Mouse (Mus musculus) layer of hippocampus, adult 8-10 months (tissue): ENCODE results near the gene Uap1. TPM values are rescaled to one million over a fixed set of nuclear protein-coding genes. Genes with fewer than 3 reads are reported as not detected.

Source experiments
- DNase-seq, 2 experiments: peaks; one replicate each; pipeline ENCODE4 v3.0.0; 2022; ENCODE audit warnings: low spot score in 2 of 2
- total RNA-seq, 4 experiments: library from RNA; stranded (reverse); gene quantifications; 2 replicates each; pipeline ENCODE4 v1.2.4; 2022

Gene Uap1
- total RNA-seq, 4 experiments from 2014 or later = 52.0 to 61.3 (median 55.7) TPM

DNA sequence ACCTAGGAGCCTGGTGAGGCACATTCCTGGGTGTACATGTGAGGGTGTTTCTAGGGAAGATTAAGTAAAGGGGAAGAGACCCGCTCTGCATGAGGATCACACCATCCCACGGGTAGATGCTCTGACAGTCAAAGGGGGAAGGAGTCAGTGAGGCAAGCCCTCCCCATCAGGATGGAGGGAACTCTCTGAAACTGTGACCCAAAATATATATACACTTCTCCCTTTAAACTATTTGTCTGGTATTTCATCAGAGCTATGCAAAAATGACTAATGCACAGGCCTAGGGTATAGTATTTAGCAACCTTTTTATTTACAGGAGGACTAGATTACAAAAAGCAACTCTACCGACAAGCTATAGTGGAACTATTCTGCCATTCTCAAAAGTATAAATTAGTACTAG is 9.8 kb downstream of the Uap1 start:
- no peak for DNase-seq

DNA sequence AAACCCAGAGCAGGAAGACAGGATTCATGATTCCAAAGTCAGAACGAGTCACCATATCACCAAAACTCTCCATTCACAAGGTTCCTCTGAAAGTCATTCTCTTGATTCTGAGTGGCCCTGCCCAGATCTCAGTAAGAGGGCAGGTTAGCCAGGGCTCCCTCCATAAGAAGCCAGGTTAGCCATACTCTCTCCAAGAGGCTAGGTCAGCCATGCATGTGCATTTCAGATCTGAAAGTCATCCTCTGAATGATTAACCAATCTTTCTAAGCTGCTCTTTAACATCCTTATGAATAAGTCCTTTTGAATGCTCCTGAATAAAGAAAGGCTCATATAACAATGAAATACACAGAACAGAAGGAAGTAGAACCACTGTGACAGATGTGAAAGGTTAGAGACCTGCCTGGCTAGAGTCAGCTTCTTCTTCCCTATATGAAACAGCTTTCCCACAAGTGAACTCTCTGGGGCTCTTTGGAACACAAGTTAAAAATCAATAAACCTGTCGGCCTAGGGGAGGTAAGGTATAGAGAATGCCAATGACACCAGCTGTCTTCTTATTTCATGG is 10.6 kb downstream of the Uap1 start:
- DNase-seq = no peak

DNA sequence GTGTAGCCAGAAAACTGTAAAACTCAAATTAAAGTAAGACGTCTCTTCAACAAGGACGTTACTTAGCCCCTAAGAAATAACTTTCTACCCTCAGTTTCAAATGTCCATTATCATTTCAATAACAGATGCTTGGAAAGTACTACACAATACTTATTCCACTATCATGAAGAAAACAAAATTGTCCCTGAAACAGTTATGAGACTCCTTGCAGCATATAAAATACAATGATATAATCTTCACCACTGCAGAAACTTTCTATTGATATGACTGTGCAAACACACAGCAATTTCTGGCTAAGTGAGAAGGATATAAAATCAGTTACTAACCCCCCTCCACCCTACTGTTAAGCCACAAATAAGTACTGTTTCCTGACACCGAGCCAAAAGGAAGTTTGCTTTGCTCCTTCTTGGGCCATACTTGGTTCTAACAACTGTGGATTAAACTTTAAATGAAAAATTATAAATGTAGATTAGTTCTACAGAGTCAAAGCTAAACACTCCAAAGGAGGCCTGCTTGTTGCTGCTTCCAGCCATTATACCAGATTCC is 11.3 kb downstream of the Uap1 start:
- no peak for DNase-seq

DNA sequence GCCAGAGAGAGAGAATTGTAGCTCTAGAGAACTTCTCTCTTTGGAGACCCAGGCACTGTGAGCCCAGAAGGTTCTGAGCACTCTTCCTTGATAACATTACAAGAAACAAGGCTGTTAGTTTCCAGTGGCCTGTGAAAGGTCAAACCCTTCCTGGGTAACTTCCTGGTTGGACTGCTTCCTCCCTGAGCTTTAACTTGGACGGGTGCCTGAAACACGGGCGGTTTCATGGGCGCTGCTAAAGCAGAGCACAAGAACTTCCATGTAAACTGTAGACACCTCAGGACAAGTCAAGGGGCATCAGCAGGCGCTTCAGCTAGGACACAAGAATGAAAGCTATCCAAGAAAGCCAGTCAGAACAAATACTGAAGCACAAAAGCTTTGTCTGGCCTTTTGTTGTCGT is 12.9 kb downstream of the Uap1 start:
- DNase-seq = no peak

DNA sequence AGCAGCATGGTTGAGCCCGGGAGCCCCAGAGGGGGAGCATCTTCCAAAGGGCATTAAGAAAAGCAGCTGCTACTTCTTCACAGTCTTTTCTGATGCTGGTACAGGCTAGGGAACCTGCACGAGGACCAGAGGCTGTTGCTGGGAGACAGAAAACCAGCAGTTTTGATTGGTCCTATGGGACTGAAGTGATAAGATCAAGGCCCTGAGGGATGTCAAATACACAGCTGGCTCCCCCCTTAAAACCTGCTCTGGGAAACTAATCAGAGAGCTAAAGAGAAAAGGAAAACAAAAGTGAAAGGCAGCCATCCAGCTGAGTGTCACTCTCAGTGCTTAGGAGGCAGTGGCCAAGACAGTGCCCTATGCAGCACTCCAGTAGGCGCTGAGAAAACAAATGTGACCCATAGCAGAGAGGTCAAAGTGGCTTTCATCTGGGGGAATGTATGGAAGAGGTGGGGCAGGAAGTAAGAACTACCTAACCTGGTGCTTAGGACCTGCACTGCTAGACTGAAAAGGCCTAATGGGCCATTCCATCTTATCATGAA is 14.3 kb downstream of the Uap1 start:
- no peak for DNase-seq

DNA sequence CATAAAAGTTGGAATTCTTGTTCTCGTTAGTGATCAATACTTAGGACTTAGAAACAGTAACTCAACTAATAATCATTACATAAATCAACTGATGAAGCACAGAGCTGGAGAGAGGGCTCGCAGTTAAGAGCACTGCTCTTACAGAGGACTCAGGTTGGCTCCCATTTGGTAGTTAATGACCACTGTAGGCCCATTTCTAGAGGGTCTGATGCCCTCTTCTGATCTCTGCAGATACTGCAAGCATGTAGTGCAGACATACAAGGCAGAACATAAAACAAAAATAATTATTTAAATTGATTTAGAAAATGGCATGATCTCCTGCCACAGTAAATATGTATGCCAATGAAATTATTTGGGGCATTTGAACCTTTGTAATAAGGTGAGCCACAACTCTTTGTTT is 15.1 kb downstream of the Uap1 start:
- no peak for DNase-seq

DNA sequence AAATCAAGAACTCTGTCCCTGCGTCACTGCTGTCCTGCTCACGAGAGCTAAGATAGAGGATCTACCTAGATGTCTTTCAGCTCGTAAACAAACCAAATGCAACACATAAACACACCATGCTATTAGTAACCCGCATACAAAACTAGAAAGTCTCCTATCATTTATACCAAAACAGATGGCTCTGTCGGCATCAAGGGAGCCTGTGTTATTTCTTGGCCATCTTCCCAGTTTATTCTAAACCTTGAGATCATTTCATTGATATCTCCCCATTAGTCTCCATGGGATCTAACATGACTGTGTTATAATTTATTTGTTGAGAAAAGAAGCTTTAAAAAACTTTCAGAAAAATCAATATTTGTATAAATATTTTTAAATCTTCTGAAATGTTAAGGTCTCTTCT is 19.0 kb downstream of the Uap1 start:
- no peak for DNase-seq

DNA sequence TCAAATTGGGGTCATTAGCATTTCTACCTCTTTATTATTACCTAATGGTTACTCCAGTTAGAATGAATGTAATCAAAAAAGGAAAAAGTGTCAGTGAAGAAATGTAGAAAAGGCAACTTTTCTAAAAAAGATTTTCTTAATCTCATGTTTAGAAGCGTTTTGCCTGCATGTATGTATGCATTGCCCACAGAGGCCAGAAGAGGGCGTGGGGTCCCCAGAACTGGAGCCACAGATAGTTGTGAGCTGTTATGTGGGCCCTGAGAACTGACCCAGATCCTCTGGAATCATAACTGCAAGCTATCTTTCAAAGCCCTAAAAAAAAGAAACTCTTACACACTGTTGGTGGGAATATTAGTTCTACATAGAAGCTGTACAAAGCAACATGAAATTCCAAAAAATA is 19.5 kb downstream of the Uap1 start:
- no peak for DNase-seq

DNA sequence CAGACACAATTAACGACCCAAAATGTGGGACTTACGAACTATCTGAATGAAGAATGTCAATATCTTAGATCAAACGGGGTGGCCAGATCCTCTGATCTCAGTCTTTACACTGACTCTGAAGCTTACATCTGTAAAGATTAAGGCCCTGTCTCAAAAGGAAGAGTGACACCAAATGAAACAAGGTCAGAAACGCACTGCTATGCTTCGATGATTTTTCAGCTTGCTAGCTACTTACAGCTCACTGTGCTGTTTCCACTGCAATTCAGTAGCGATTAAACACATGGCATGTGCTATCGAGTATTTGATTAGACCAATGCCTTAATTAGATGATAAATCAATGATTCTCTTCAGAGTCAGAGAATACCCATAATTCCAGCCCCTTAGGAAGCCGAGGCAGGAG is 20.8 kb downstream of the Uap1 start:
- DNase-seq = no peak

DNA sequence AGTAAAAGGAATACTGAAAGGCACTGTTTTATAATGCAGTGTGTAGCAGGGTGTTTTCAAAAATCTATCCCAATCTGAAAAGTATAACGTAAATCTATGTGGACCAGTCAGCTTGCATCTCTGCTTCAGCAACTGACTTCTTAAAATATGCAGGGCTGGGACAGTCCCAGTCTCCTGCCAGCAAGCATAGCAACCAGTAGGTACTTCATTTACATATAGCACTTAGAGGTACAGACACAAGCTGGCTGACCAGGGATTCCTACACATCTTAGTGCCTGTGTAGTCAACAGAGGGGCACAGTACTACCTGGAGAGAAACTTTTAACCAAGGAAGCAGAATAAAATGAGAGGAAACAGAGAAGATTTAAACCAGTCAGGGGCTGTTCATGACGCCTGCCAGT is 22.2 kb downstream of the Uap1 start:
- DNase-seq = no peak

DNA sequence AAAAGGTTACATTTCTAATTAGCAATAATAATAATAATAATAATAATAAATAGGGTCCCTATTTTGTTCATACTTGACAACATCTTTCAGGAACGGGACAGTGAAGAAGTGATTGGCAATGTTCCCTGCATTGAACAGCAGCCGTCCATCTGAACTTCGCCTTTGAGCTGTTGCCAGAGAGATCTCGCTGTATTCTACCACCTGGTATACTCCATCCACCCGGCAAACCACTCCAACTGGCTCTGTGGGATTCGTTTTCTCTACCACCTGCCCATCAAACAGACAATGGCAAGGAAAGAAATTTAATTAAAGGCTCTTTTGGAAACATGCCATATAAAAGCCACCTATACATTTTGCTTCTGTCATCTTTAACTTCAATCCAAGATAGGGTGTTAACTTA is 23.9 kb downstream of the Uap1 start:
- DNase-seq = no peak

DNA sequence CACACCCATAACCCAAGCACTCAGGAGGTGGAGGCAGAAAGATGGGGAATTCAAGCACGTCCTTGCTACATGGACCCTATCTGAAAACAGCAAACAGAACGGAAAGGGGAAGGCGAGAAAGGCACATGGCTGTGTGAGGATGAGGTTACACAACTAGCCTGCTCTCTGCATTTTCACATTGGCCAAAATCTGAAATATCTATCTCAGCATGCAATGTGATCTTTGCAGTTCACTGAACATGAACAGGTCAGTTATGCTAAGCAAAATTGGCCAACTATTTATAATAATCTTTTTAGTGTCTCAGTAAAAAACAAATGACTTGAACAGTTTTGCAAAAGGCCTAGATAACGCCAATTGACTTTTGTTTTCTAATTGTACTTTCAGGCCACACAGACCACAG is 25.0 kb downstream of the Uap1 start:
- no peak for DNase-seq

DNA sequence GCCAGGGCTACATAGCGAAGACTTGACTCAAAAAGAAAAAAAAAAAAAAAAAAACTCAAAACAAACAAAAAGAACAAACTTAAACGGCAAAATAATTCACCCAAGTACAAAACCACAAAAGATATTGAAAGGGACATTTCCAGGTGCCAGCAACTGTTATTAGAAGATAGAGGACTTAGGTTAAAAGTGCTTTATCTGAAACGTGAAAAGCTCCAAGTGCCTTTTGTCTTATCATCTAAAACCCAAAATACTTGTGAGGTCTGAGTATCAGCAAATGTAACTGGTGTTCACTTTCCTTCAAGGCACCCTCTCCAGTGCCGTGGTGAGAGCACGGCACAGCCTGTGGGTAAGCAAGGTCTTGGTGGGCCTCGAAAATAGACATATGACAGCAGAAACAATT is 26.2 kb downstream of the Uap1 start:
- no peak for DNase-seq

DNA sequence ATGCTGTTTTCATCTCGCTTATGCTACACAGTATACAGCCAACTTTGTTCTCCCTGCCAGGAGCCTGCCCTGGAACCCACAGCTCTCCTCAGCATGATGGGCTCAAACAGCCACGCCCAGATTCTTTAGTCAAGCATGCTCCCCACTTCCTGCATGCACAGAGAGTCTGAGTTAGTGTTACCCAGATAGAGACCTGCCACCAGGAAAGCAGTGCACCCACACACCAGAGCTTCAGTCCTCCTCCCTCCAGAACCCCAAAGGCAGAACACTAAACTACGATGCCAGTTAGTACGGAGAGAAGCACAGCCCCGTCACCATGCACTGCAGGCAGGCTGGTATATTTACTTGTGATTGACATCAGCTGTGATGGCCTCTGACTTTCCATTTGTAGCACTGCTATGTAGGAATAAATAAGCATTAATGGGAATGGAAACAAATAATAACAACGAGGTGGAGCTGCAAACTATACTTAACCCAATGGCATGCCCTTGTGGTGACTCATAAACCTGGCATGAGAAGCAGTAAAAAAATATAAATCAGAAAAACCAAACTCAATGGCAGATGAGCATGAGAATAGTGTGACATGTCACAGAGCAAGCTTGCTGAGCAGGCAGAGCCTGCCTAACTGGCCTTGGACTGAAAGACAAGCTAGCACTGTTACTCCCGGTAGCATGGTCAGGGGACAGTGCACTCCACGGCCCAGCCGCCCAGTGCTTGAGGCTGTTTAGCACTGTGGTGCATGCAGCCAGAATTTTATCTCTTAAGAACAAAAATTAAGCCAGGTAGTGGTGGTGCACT is 26.9 kb downstream of the Uap1 start:
- no peak for DNase-seq

DNA sequence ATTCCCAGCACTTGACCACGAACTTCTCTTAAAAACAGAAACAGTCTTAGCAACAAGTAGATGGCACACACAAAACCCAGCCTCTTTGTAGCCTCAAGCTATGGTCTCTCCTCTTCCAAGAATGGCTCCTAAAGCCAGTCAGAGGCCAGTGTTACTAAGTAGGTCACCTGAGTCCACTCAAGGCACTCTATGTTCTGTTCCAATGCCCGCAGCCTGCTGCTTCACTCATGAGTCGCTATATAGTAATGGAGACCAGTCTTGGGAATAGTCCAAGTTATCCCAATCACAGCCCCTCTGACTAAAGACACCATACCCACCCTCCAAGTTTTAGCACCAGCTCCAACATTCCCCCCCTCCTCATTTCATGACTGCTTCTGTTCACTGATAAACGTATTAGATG is 29.2 kb downstream of the Uap1 start:
- DNase-seq = no peak

DNA sequence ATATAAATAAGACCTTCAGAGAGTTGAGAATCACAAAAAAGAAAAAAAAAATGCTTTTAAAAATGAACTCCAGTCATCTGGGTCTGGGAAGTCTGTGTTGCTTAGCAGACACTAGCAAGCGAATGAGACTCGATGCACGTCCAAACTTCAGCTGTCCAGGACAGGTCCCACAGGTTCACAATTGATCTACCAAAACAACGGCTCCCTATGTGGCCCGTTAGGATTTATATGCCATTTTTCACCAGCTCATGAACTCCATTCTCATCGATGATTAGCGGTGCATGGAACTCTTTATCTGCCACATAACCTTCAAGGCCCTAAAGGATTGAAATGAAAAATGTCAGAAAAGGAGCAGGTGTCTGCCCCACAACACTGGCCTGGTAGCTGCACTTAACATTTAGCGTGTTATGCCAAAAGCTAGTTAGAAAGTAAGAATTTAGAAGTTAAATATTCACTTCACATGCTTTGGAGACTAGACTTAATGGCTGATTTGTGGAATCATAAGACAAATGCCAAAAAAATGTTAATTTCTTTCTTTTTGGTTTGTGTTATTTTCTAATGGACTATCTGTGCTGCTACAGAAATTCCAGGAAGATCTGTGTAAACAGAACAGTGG is 32.4 kb downstream of the Uap1 start:
- DNase-seq = no peak

DNA sequence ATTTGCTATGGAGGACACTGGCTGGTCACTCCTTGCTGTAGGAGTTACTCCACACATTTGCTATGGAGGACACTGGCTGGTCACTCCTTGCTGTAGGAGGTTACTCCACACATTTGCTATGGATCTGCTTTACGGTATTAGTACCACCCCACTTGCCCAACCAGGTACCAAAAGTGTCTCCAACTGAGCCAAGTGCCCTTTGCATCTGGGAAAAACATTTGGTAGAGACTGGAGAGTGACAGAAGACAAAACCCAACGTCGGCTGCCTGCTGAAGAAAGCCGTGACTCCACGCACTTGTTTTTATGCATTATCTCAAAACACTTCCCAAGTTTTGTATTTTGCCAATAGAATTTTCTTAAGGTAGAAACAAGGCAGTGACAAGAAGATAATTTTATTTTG is 33.1 kb downstream of the Uap1 start:
- no peak for DNase-seq

DNA sequence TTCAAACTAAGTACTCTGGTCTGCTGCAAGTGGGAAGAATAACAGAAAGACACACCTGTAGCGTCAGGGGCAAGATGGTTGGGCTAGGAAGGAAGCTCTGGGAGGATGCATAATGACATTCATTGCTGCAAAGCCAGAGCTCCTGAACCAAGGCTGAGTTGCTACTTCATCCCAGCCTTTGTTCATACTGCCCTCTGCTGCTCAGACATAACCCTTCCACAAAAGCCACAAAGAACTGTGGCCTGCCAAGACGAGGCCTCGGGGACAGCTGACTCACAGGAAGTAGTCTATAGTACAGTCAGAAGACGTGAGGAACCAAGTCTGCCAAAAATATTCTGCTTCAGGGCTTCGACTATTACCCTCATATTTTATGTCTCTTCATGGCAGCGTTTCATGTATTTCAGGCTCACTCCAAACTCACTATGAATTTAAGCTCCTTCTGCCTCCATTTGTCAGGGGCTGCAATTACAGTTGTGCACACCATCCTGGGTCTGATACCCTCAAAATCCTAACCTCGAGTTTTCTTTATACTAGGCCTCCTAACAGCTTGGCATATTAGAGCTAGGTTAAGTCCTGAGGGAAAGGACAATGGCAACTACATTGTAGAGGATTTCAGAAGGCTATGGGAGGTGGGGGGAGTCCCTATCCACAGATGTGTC is 38.3 kb downstream of the Uap1 start:
- peak; percentile 45 to 53 for DNase-seq

DNA sequence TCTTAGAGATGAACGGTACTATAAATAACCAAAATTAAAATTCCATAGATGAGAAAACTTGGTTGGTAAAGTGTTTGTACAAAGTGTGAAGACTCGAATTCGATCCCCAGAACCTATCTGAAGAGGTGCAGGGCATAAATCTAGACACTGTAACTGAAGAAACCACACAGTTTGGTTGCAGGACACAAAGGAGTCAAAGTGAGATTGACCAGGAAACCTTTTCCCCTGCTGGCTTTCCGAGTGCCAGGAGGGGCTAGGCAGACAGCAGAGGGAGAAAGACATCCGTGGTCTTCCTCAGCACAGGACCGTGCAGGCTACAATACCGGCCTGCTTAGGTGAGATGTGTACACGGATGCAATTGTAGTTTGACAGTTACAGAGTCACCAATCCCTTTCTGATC is 40.5 kb downstream of the Uap1 start:
- DNase-seq = no peak

DNA sequence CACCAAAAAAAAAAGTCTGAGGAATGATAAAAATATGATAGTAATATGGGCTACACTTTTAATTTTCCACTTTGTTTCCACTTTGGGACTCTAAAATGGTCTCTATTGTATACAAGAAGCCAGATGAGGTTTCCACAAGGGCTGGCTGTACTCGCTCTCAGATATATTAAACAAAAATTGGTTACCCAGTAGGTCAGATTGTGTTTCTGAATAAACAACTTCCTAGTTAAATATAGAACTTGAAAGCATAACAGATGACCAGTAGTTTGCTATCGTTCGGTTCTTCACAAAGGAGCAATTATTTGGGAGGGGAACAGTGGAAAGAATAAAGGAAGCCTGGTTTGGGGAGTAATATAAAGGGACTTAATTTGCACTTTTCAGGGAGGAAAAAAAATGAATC is 43.8 kb downstream of the Uap1 start:
- no peak for DNase-seq

DNA sequence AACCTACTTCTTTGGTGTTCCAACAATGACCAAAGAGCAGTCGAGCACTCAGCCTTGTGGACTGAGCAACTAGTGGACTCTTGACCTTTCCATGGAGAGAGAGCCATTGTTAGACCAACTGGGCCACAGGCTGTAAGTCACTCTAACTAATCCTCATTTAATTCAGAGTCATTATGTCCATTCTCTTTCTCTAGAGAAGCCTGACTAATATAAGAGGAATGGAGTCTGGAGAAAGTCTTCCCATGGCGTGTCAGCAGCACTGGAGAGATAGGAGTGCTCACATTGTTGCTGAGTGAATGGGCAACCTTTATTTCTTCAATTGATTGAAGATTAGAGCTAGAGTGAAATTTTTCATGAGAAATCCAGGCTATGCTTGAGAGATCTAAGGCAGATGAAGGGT is 50.1 kb downstream of the Uap1 start:
- DNase-seq = no peak

DNA sequence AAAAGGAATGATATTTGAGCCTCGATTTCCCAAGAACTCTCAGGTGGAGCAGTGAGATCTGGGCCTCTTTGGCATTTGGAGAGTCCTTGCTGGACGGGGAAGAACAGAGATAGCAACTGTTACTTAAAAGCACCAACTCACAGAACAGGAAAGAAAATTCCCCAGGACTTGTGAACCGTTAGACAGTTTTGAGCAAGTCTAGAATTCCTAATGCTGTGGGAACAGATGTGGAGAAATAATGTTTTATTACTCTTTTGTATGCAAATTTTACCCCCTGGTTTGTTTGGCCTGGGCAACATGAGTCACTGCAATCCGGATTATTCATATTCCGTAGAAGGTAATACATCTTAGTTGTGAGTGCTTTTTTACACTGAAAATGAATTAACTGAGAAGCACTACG is 61.1 kb downstream of the Uap1 start:
- DNase-seq = no peak
